Mouse (Mus musculus): ENCODE measurements around the gene Orai3. TPM values are rescaled to one million over a fixed set of nuclear protein-coding genes. Genes with fewer than 3 reads are reported as not detected.

The Orai3 gene
- polyA plus RNA-seq, 2 experiments = 3.9 to 6.9 TPM

DNA sequence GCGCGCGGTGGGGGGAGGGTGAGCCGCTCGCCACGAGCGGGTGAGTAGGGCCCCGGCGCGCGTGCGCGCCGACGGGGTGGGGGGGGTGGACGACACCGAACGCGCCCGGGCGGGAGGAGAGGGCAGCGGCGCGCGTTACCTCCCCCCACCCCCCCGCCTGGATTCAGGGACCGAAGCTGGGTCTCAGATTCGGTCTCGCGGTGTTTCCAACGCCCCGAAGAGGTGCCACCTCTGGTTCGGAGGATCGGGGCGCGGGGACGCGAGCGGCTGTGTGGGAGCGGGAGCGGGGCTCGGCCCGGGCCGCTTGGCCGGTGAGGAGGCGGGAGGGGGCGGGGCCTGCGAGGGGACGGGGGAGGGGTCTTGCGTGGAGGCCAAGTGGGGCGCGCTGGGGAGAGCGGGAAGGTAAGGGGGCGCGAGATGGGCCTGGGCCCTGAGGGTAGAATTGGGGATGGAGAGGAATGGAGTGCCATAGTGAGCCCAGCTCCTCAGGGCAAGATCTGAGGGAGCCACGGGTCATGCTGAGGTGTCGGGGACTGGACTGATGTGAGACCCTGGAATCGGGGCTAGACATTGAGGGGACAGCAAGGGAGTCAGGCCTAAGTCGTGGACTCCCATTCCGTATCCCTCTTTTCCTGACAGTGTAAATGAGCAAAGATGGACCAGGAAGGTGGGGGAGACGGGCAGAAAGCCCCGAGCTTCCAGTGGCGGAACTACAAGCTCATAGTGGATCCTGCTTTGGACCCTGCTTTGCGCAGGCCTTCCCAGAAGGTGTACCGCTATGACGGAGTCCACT, 8.1 kb downstream of the Orai3 start:
- ATAC-seq (ENCODE audit: insufficient read depth) (peak; percentile 55), DNase-seq (ENCODE audit: low read depth in 3 of 3, low spot score in 3 of 3) (no peak)
- H3K4me1 ChIP-seq (replicated peaks; ENCODE audit: control insufficient read depth in 2 of 2, insufficient read depth in 2 of 2, low read length in 1 of 2) = peaks cover 7 to 12% of the 10 kb centered on the region in 2 experiments
- H3K27me3 ChIP-seq (ENCODE audit: control insufficient read depth, insufficient read depth, low read length) = no peaks in the 10 kb centered on the region
- WGBS (ENCODE audit: insufficient replicate concordance) = 5% methylated on average over 49 of the region's 66 CpGs
- H3K9ac ChIP-seq (replicated peaks) = peak overlapping the region; percentile 94
- no peaks in the 10 kb centered on the region for H3K9me3 ChIP-seq (ENCODE audit: control insufficient read depth, low read length)
- peaks cover 35% of the 10 kb centered on the region for H3K36me3 ChIP-seq (replicated peaks; ENCODE audit: control insufficient read depth, insufficient read depth, low read depth)
- H3K4me3 ChIP-seq (ENCODE audit: insufficient read depth in 1 of 2, low read depth in 2 of 2, low read length in 2 of 2) = peak overlapping the region; percentile 79 to 99
- peak overlapping the region; percentile 92 for H3K4me2 ChIP-seq (ENCODE audit: low read depth)
- no peak for TF ChIP-seq EP300 (IDR thresholded peaks at IDR 0.05; ENCODE audit: low read depth)
- TF ChIP-seq CTCF (IDR thresholded peaks at IDR 0.05; ENCODE audit: low read depth) = peak; percentile 18; the same call in 1 of the 2 replicates
- H3K27ac ChIP-seq = peak overlapping the region; percentile 76

DNA sequence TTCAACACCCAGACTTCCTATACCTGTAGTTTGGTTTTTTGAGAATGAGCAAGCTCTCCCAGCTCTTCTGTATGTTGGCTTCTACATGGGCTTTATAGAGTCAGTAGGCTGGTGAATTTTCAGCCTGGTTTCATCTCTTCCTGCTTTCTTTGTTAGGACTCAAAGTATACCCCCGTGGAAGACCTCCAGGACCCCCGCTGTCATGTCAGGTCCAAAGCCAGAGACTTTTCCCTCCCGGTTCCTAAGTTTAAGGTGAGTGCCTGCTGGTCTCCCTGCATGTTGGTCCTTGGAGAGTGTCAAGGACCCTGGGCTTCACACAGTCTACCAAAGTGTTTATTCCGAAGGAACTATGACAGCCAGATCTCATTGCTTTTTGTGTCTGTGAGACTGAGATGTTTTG, 8.7 kb downstream of the Orai3 start:
- Histone ChIP-seq H3K36me3 (replicated peaks; ENCODE audit: control insufficient read depth, insufficient read depth, low read depth) (peaks cover 39% of the 10 kb centered on the region), H3K27ac (peak overlapping the region; percentile 19; the same call in 1 of the 2 replicates), H3K4me1 (replicated peaks; ENCODE audit: control insufficient read depth in 2 of 2, insufficient read depth in 2 of 2, low read length in 1 of 2) (peaks cover 7 to 12% of the 10 kb centered on the region in 2 experiments), H3K4me3 (ENCODE audit: insufficient read depth in 1 of 2, low read depth in 2 of 2, low read length in 2 of 2) (peak overlapping the region; percentile 79 to 99), H3K27me3 (ENCODE audit: control insufficient read depth, insufficient read depth, low read length) (no peaks in the 10 kb centered on the region), H3K9ac (replicated peaks) (peak overlapping the region; percentile 94), H3K4me2 (ENCODE audit: low read depth) (peak overlapping the region; percentile 92), H3K9me3 (ENCODE audit: control insufficient read depth, low read length) (no peaks in the 10 kb centered on the region)
- TF ChIP-seq EP300 (IDR thresholded peaks at IDR 0.05; ENCODE audit: low read depth) (no peak), CTCF (IDR thresholded peaks at IDR 0.05; ENCODE audit: low read depth) (no peak)
- DNase-seq (ENCODE audit: low read depth in 3 of 3, low spot score in 3 of 3) = no peak
- no peak for ATAC-seq (ENCODE audit: insufficient read depth)
- 68% methylated on average over 4 of the region's 4 CpGs for WGBS (ENCODE audit: insufficient replicate concordance)

DNA sequence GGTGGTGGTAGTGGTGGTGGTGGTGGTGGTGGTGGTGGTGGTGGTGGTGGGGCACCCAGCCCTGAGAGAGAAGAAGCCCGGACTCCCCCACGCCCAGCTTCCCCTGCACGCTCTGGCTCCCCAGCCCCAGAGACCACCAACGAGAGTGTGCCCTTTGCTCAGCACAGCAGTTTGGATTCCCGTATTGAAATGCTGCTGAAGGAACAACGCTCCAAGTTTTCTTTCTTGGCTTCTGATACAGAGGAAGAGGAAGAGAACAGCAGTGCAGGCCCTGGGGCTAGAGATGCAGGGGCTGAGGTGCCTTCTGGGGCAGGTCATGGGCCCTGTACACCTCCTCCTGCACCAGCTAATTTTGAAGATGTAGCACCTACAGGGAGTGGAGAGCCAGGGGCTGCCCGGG, 15.7 kb downstream of the Orai3 start, which contains the start of gene Gm49388:
Gene Gm49388, plus strand, starts transcription at position 301 of the 400 bp plus-strand sequence.
- Histone ChIP-seq H3K9me3 (ENCODE audit: control insufficient read depth, low read length) (no peaks in the 10 kb centered on the region), H3K27me3 (ENCODE audit: control insufficient read depth, insufficient read depth, low read length) (no peaks in the 10 kb centered on the region), H3K9ac (replicated peaks) (no peak within 1 kb of the TSS), H3K4me3 (ENCODE audit: insufficient read depth in 1 of 2, low read depth in 2 of 2, low read length in 2 of 2) (no peak within 1 kb of the TSS), H3K27ac (no peak within 1 kb of the TSS), H3K4me1 (replicated peaks; ENCODE audit: control insufficient read depth in 2 of 2, insufficient read depth in 2 of 2, low read length in 1 of 2) (no peaks in the 10 kb centered on the region), H3K36me3 (replicated peaks; ENCODE audit: control insufficient read depth, insufficient read depth, low read depth) (peaks cover 90% of the 10 kb centered on the region), H3K4me2 (ENCODE audit: low read depth) (no peak within 1 kb of the TSS)
- TF ChIP-seq EP300 (IDR thresholded peaks at IDR 0.05; ENCODE audit: low read depth) (no peak), CTCF (IDR thresholded peaks at IDR 0.05; ENCODE audit: low read depth) (no peak)
- WGBS (ENCODE audit: insufficient replicate concordance) = 87% methylated on average over 7 of the region's 7 CpGs
- ATAC-seq (ENCODE audit: insufficient read depth) = no peak
- no peak for DNase-seq (ENCODE audit: low read depth in 3 of 3, low spot score in 3 of 3)

DNA sequence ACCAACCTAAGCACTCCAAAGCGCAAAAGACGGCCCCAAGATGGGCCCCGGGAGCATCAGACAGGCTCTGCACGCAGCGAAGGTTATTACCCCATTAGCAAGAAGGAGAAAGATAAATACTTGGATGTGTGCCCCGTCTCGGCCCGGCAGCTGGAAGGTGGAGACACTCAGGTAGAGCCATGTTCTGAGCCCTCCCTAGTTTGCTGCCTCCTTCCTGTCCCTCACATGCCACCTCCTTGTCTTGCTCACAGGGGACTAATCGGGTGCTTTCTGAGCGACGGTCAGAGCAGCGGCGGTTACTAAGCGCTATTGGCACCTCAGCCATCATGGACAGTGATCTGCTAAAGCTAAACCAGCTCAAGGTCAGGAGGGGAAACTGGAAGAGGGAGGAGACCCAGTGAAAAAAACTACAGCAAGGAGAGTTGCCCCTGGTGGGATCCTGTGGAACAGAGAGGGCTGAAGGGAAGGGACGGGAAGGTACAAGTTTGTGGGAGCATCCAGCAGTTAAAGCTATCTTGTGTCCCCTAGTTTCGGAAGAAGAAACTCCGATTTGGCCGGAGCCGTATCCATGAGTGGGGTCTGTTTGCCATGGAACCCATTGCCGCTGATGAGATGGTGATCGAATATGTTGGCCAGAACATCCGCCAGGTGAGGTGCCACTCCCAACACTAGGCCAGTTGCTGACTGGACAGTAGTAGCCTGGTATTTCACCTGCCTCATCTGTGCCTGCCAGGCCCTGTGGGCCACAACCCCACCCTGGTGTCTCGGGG, 27.6 kb downstream of the Orai3 start:
- TF ChIP-seq EP300 (IDR thresholded peaks at IDR 0.05; ENCODE audit: low read depth) (no peak), CTCF (IDR thresholded peaks at IDR 0.05; ENCODE audit: low read depth) (no peak)
- ATAC-seq (ENCODE audit: insufficient read depth) = no peak
- H3K27me3 ChIP-seq (ENCODE audit: control insufficient read depth, insufficient read depth, low read length) = no peaks in the 10 kb centered on the region

DNA sequence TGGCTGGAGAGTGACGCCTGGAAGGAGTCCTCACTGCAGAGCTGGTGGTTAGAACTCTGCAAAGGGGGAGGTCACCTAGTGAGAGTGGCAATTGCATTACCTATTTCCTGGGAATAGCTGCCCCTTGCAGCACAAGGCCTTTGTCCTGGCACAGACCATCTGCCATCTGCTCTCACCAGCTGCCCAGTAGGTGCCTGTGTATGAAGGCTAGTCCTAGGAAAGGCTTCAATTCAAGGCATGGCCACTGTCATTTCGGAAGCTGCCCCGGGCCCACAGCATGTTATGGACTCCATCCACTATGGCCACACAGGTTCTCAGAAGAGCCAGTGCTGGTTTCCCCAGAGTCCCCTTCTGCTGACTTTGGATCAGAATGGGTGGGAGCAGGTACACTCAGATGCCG, 29.0 kb downstream of the Orai3 start:
- H3K9me3 ChIP-seq (ENCODE audit: control insufficient read depth, low read length) = no peaks in the 10 kb centered on the region
- H3K4me1 ChIP-seq (replicated peaks; ENCODE audit: control insufficient read depth in 2 of 2, insufficient read depth in 2 of 2, low read length in 1 of 2) = peaks cover 0 to 2% of the 10 kb centered on the region in 2 experiments; a peak in 1 of 4 replicates
- H3K27me3 ChIP-seq (ENCODE audit: control insufficient read depth, insufficient read depth, low read length) = no peaks in the 10 kb centered on the region
- H3K4me2 ChIP-seq (ENCODE audit: low read depth) = no peak overlapping the region
- ATAC-seq (ENCODE audit: insufficient read depth) (no peak), DNase-seq (ENCODE audit: low read depth in 3 of 3, low spot score in 3 of 3) (no peak)
- H3K27ac ChIP-seq = no peak overlapping the region
- peaks cover 49% of the 10 kb centered on the region for H3K36me3 ChIP-seq (replicated peaks; ENCODE audit: control insufficient read depth, insufficient read depth, low read depth)
- H3K9ac ChIP-seq (replicated peaks) = no peak overlapping the region
- no peak overlapping the region for H3K4me3 ChIP-seq (ENCODE audit: insufficient read depth in 1 of 2, low read depth in 2 of 2, low read length in 2 of 2)
- TF ChIP-seq CTCF (IDR thresholded peaks at IDR 0.05; ENCODE audit: low read depth) (no peak), EP300 (IDR thresholded peaks at IDR 0.05; ENCODE audit: low read depth) (no peak)
- 86% methylated on average over 4 of the region's 4 CpGs for WGBS (ENCODE audit: insufficient replicate concordance)

More for the DNA sequence above, 27.6 kb downstream of the Orai3 start:
- DNase-seq (ENCODE audit: low read depth in 3 of 3, low spot score in 3 of 3) = no peak
- Histone ChIP-seq H3K4me2 (ENCODE audit: low read depth) (no peak overlapping the region), H3K9ac (replicated peaks) (no peak overlapping the region), H3K4me1 (replicated peaks; ENCODE audit: control insufficient read depth in 2 of 2, insufficient read depth in 2 of 2, low read length in 1 of 2) (peaks cover 0 to 2% of the 10 kb centered on the region in 2 experiments; a peak in 1 of 4 replicates), H3K36me3 (replicated peaks; ENCODE audit: control insufficient read depth, insufficient read depth, low read depth) (peaks cover 59% of the 10 kb centered on the region), H3K27ac (no peak overlapping the region), H3K9me3 (ENCODE audit: control insufficient read depth, low read length) (no peaks in the 10 kb centered on the region), H3K4me3 (ENCODE audit: insufficient read depth in 1 of 2, low read depth in 2 of 2, low read length in 2 of 2) (no peak overlapping the region)
- 89% methylated on average over 23 of the region's 23 CpGs for WGBS (ENCODE audit: insufficient replicate concordance)
